Mouse (Mus musculus): Measurements from ENCODE around the gene Ctf2.
A peak's percentile ranks its signal among the peaks of the same experiment; 100 is the strongest.
"Not testable (repeated sequence)": the region's sequence is repeated elsewhere in the genome, so short reads cannot be mapped to it uniquely, and the experiment has no call there.

The Ctf2 gene

DNA sequence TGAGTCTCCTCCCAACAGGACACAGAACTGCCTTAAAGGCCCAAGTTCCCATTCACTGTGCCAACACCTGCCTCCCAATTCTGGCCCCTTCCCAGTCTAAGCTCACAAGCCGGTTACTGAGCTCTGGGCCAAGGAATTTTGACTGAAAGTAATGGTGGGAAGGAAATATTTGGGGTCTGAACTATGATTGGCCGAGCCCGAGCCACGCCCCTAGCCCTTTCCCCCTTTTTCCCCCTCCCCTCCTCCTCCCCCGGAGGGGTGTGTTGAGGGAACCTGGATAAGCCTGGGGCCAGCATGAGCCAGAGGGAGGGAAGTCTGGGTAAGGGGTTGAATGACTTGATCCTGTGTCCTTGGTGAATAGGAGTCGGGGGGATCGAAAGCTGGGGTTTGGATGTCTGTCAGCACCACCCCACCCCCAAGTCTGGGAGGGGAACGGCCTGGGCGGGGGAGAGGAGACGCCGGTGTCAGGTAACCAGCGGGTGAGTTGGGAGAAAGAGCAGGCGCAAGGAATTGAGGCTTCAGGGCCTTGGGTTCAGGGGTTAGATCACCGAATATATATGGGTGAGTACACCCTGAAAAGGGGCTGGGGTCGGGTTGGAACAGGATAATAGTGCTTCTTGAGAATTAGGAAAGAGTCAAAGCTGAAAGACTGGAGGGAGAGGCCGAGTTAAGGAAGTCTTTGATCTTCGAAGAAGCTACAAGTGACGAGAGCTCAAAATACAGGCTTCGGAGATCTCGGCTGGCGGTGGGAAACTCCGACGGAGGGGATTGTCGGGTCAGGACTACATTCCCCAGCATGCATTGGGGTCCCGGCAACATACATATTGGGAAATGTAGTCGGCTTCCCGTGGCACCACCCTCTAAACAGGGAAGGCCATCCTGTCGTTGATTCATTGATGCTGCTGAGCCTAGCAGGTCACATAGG is 19.2 kb downstream of the Ctf2 start, which contains the start of gene Ctf1:
TSS of gene Ctf1 (plus strand) at position 276 of the 925 bp plus-strand sequence.
- peak; percentile 81 for DNase-seq

DNA sequence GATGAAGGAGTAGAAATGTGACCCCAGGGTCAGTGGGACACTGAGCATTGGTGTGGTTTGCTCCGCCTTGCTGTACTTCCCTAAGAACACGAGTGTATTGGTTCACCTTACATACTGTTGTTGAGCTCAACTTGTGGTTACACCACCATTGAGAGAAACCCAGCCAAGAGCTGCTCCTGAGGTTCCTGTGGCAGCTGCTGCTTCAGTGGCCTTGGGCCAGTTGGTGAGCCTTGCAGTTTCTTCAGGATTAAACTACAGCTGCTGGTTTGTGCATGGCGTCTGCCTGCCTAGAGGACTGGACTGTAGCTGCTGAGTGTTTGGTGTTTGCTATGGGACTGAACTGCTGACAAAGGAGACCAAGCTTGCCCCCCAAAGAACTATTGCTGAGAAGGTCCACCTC is 20.5 kb downstream of the Ctf2 start:
- DNase-seq: no peak

DNA sequence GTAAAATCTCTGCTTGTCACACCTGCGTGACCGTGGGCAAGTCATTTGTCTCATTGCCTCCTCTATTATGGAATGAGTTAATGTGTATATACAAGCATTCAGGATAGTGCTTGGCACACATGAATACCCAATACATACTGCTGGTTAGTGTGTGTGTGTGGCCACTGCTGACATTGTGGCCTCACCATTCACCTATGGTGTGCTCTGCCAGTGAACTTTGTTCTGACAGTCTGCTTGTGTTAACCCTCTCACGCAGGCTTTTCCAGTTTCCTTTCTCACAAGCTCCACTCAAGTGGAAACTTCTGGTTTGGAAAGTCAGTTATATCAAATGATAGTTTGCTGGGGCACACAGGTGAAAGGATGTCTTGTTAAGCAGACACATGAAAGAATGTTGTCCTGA is 20.9 kb downstream of the Ctf2 start:
- DNase-seq: no peak

DNA sequence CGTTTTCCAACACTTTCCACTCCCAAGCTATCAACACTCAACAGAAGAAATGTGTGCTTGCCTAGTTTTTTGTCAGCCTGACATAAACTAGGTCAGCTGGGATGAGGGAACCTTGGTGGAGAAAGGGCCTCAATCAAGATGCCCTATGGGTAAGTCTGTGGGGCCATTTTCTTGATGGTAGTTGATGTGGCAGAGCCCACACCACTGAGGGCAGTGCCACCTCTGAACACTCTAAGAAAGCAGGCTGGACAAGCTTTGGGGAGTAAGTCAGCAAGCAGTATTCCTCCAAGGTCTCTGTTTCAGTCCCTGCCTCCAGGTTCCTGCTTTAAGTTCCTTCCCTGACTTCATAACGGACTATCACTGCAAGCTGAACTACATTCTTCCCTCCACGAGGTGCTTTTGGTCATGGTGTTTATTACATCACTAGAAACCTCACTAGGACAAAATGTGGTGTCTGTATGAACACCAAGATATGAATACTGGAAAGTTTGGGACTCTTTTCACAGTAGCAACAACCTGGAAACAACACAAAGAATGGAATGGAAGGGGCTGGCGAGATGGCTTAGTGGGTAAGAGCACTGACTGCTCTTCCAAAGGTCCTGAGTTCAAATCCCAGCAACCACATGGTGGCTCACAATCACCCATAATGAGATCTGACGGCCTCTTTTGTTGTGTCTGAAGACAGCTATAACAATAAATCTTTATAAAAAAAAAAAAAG is 22.5 kb downstream of the Ctf2 start:
- DNase-seq: no peak

DNA sequence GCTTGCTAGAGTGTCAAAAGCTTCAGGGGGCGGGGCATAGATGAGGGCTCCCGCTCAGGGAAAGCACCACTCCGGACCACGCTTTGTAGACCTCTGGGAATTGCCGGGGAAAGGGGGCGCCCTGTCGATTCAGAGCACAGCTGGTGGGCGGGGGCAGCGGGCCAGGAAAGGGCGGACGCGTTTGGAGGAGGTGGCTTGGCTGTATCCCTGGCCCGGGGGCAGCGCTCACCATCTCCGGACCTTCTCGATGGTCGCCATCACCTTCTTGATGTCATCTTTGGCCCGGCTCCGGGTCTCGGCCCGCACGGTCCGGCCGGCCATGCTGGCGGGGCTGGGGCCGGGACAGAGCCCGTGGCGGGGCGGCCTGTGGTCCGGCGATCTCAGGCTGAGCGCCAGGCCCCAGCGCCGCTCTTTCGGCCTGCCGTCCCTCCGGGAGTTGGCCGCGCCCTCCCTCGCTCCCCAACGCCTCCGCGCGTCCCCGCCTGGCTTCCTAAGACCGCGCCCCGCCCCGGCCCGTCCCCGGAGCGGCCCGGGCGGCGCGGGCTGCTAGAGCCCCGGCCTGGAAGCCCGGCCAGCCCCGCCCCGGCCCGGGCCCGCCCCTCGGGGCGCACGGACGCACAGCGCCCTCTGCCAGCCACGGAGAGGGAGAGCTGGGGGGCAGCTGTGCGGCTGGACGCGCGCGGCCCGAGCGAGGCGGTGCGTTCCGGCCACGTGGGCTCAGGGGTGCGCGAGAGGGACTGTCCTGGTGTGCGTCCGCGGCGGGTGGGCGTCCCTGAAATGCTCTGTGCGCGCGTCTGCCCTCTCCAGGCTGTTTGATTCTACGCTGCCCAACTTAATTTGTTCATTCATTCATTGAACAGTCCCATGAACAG is 23.5 kb downstream of the Ctf2 start, which contains the start of gene Bcl7c:
TSS of gene Bcl7c (minus strand) at position 727 of the 872 bp plus-strand sequence.
- DNase-seq: peak; percentile 89

DNA sequence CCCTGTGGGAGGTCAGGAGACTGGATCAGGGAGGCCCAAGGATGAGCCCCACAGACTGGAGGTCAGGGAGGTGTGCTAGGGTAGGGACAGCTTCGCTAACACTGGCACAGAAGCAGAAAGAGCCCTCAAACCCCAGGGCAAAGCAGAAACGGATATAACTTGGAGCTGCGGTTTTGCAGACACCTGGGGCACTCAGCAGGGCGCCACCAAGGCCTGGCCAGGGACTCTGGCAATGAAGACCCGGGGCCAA is 24.1 kb downstream of the Ctf2 start:
- no peak for DNase-seq

DNA sequence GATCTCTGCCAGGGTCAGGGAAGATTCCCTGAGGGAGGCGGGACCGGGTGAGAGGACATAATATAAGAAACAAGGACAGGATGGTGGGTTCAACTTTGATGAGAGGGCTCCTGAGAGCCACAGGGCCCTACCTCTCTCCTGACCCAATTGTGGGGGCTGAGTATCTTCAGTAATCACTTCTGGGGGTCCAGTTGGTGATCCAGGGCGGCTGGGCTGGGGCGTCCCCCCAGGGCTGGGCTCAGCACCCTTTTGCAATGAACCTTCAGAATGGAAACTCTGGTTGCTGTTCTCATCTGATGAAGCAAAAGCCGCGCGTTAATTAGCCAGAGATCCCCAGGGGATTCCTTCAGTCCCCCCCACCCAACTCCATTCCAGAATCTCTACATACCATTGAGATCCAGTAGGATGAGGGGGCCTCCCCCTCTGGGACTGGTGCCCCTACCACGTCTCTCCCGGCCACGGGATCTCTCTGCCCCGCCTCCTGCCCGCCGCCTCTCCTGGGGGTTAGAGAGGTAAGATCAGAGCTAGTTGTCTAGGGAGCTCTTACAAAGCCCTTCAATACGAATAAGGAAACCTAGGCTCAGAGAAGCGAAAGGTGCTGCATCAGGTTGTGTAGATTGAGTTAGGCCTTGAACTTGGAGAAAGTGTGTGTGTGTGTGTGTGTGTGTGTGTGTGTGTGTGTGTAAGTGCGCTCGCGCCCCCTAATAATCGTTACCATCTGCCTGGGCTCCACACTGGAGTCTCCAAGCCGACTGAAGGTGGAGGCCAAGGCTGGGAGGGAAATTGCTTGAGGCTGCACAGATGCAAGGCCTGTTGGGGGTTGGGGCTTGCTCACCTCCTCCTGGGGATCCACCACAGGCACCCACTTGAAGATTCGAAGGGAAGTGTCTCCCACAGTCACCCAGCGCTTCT is 24.7 kb downstream of the Ctf2 start:
- peak; percentile 66 for DNase-seq

DNA sequence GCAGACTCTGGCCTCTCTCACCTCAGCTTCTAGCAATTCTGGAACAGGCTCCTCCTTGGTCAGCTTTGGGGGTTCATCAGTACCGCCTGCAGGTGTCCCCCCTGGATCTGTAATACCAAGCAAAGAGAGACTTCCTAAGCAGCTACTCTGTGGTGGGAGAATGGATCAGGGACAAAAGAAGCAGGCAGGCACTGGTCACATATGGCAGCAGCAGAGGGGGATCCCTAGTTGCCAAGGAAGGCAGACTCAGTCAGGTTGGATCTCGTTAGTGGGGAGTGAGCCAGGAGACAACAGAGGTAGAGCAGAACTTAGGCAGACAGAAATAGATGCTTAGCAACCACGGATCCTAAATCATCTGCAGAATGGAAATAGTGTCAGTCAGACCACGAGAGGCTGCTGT is 26.3 kb downstream of the Ctf2 start:
- peak; percentile 88 for DNase-seq

DNA sequence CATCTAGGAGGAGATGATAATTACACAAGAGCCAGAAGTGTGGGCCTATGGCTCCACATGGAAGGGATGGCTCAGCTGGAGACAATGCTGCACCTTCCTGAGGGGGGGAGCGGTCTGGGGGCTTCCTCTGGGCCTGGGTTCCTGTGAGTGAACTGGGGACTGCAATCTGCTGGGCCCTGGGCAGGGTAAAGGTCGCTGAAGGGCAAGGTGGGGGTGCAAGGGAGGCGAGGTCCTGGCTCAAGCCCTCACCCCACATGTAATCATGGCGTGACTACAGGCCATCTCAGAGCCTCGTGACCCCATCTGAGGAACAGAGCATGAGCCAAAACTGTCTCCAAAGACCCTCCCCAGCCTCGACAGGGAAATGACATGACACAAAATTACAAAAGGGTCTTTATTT is 27.4 kb downstream of the Ctf2 start:
- DNase-seq: peak; percentile 57

DNA sequence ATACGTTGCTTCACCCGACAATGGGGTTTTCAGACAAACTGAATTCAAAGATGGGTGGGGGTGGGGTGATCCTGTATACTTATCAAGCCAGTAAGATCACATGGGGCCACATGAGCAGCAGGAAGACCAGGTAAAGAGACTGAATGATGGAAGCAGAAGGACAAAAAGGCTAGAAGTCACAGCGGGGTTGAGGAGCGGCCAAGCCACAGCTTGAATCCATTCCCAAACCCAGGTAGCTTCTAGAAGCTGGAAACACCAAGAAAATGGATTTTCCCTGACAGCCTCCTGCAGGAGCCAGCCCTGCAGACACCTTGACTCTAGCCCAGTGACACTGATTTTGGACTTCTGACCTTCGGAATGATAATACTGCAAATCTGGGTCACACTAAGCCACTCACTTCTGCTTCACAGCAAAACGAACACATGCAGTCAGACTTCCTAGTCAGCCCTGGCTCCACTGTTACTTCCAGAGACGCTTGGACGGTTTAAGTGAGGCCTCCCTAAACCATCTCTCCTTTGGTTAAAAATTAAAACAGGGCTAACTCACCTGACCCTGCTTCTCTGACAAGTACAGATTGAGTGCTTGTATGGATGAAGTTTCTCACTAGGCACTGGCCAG is 28.3 kb downstream of the Ctf2 start:
- peak; percentile 59 for DNase-seq

DNA sequence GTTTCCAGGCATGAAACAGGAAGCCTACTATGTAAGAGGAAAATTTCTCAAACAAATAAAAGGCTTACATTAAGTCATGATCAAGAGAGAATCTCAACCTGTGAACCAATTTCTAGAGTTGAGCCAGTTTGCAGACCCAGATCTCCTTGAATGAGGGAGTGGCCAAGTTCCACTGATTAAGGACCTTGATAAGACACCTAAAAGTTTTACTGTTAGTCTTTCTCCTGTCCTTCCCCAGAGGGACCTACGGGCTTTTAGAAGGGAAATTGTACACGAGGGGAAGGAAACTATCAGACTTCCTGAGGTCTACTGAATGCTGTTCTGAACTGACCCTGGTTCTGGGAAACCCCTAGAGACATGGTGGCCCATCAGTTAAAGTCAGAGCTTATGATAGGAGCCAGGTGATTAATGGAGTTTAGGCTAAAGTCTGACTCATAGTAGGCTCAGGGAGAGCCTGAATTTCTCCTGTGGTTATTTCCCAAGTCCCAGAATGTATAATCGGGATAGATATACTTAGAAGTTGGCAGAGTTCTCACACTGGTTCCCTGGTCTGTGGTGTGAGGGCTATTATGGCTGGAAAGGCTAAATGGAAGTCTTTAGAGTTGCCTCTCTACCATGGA is 31.1 kb downstream of the Ctf2 start:
- no peak for DNase-seq

DNA sequence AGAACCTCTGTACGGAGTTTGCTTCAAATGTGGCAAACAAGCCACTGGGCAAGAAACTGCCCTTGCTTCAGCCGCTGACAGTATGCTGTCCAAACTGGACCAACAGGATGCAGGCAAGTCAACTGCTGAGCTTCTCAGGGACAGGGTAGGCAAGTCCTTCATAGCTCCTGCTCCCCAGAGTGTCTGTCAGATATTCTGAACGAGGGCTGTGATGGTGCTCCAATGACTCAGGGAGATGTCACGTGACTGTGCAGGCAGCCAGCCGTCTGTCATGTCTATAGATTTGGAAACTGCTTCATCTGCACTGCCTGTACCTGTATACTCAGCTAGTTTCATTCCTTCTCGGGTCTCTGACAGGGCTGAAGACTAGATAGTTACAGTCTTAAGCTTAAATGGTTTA is 33.0 kb downstream of the Ctf2 start:
- DNase-seq: no peak

DNA sequence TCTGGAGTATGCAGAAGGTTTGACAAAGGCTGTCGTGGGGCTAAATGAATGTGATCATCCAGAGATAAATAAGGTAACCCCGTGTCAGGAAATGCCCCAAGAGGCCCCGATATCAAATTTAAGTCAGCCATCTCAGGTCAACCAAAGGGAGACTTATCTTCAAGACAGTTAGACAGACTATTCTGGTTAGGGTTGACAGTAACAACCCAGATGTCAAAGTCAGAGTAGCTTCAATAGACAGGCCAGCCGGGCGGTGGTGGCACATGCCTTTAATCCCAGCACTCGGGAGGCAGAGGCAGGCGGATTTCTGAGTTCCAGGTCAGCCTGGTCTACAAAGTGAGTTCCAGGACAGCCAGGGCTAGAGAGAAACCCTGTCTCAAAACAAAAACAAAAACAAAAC is 38.2 kb downstream of the Ctf2 start:
- not testable (repeated sequence) for DNase-seq

DNA sequence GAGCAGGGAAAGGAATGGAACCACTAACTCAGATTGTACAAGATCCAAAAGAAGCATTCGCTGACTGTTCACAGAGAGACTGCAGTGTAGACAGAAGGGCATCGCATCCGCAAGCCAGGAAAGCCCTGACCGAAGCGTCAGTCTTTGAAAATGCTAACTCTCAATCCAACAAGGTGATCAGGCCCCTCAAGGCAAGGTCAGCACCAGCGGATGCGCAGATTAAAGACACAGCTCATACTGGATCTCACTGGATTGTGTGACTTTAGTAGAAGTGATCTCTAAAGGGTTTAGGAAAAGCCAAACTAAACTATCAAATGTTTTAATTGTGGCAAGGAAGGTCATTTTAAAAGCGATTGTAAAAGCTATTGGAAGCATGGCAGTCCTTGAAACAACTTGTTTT is 38.7 kb downstream of the Ctf2 start:
- no peak for DNase-seq

DNA sequence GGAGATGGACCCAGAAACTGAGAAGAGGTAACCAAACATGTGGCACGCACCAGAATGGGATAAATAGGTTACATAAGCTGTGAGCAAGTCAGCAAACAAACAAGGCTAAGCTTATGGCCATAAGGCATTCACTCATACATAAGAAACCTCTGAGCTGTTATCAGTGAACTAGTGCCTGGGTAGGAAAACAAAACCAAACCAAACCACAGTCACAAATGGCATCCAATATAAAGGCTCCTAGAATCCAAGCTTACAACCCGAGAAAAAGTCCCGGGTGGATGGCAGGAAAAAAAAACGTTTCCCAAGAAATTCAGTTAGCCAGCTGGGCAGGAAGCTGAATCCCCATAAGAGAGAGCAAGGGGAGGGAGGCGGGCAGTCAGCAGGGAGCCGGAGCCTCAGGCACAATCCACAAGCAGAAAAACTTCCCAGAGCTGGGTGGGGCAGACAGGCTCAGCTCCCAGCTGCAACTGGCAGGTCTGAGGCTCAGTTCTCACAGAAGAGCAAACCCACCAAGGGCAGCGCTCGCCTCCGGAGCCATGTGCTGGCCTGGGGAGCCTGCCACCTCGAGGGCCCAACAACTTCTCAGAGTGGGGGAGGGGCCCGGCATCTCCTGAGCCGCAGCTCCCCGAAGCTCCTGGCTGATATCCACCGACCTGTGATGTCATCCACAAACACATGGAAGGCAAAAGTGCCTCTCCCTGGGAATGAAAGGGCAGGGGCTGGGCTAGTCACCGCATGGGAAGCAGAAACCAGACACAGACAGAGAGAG is 40.6 kb downstream of the Ctf2 start:
- peak; percentile 79 for DNase-seq

DNA sequence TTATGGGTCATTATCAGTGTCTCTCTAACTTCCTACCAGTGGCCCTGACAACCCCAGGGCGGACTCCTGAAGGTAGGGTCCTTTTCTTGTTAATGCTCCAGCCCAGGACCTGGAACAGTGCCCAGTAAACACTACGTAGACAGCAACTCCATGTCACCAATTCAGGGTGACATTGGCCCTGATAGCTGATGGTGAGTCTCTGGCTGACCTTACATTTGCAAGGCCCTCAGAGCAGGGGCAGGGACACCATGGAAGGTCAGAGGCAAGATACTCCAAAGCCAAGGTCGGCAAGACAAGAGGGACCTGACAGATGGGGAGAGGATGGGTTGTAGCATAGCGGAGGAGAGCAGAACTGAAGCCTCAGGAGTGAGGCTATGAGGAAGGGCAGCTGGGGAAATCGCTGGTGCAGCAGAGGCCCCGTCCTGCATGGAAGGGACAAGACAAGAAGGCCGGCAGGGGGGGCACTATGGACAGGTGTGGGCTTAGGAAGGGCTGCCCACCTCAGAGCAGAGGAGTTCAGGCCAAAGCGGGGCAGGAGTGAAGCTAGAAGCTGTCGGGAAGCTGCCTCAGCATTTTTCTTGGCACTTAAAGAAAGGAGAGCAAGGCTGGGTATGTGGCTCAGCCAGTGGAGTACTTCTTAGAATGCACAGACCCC is 42.2 kb downstream of the Ctf2 start:
- no peak for DNase-seq

DNA sequence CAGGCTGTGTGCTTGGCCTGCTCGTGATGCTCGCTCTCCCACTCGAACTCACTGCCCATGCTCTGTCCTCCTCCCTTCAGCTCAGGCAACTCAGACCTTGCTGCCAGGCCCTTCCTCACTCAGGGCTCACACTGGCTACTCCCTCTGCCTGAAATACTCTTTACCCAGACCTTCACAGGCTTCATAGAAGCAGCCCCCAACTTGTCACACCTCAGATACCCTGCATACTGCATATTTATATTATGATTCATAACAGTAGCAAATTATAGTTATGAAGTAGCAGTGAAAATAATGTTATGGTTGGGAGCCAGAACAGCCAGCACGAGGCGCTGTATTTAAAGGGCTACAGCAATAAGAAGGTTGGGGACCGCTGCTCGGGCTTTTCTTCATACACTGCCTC is 43.0 kb downstream of the Ctf2 start:
- DNase-seq: no peak

DNA sequence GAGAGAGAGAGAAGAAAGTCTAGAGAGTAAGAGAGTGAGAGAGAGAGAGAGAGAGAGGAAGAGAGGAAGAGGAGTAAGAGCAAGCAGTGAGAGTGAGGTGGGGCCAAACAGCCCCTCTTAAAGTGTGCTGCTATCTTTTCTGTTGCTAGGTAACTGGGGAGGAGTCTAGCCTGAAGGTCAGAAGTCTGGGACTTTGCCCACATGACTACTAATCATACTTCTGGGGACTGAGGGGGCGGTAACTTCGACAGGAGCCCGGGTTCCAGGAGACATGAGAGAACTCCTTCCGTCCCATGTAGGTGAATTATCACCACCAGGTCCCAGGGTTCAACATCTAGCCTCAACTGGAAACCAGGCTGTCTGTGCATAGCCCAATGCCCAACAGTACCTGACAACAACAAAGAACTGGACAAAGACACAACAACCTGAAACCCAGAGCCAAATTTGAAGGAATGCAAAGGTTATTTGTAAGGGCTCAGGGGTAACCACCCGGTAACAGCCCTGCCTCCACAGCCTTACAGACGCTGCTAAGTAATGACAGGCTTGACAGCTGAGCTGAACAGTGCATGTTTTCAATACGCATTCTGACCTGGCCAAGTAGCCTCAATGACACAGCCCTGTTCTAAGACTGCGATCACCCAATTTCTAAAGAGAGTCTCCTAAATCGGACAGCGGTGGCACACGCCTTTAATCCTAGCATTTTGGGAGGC is 45.1 kb downstream of the Ctf2 start:
- DNase-seq: no peak

DNA sequence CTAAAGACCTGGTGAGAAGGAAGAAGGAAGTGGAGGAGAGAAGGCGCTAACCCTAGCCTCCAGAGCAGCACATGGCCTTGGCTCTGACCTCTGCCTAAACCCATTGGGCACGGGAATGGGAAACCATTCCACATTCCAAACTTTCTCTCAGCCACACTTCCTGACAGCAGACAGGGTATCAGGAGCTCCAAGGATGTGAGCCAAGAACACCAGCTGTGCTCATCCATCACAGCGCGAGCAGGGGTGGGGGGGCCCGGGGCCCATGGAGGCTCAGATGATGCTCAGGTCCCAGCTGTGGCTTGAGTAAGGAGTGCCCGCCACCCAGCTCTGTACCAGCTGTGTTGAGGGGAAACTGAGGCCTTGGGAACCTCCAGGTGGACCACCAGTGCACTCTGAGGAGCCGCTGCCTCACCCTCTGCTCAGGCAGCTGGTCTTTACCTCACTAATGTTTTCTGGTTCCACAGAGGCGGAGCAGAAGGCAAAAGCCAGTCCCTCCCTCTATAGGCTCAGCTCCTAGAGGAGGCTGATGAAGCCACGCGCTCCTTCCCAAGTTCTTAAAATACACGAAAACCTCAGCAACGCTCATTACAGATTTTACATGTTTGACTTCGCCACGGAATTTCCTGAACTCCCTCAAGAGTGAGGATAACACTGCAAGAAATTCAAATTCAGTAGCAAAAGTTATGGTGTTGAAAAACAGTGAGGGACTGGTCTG is 46.5 kb downstream of the Ctf2 start:
- no peak for DNase-seq
